Mouse (Mus musculus) C2C12 (cell line): ENCODE results near the gene Tbc1d30.

Experiments used
- CTCF ChIP-seq: IDR thresholded peaks from one replicate; pipeline ENCODE4 v1.5.1; 2011; ENCODE audit not compliant: control insufficient read depth, insufficient read depth, insufficient read length
- MAX ChIP-seq: IDR thresholded peaks from one replicate; pipeline ENCODE4 v1.6.1; 2011; ENCODE audit warnings: mild to moderate bottlenecking, control low read depth
- MYOD1 ChIP-seq: IDR thresholded peaks from one replicate; pipeline ENCODE4 v1.6.1; 2011; ENCODE audit warnings: low read depth; ENCODE audit not compliant: control insufficient read depth, insufficient read length
- MYOG ChIP-seq: IDR thresholded peaks from one replicate; pipeline ENCODE4 v1.6.1; 2011; ENCODE audit not compliant: control insufficient read depth, insufficient read length; ENCODE audit errors: extremely low read depth
- USF1 ChIP-seq: IDR thresholded peaks from one replicate; pipeline ENCODE4 v1.6.1; 2011; ENCODE audit warnings: low read depth, mild to moderate bottlenecking, control low read depth, moderate library complexity

GRCm38 (mm10) chr10:121271002-121271401 lies 80.1 kb downstream of the Tbc1d30 start:
- TF ChIP-seq CTCF (no peak), MYOG (no peak), MAX (no peak), USF1 (no peak), MYOD1 (no peak)
